Mouse (Mus musculus) cerebellum, postnatal 10 days (tissue): ENCODE measurements around the gene Loxl1.

Source experiments
- DNase-seq, 2 experiments: peaks; one replicate each; pipeline ENCODE4 v3.0.0; 2021; ENCODE audit warnings: mixed read lengths in 2 of 2

The Loxl1 gene

DNA sequence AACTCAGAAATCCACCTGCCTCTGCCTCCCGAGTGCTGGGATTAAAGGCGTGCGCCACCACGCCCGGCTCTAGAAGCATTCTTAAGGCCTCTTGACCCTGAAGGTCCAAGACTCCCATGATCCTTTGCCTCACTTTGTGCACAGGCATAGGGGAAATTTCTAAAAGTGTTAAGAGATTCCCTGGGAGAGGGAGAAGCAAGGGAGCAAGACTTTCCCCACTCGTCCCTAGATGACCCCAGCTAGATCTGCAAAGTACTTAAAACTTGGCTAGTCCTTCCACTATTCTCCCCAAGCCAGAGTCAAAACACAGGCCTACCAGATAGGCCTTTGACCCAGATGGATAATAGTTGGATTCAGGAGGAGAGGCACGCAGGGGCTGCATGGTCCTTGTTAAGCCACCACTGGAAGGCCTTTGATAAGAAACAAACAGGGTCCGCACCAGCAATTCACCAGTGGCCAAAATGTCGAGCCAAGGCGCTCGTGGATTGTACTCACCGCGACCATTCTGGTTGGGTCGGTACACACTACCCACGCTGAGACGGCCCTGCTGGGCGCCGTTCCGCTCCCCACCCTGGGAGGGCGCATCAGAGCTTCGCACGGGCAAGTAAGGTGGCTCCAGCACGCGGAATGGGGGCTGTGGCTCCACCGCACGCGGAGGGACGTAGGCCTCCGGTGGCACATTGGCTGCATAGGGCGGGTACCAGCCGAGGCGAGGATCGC lies 1.6 kb downstream of the Loxl1 start:
- DNase-seq, result peak in 1 of 2 experiments; percentile 47

DNA sequence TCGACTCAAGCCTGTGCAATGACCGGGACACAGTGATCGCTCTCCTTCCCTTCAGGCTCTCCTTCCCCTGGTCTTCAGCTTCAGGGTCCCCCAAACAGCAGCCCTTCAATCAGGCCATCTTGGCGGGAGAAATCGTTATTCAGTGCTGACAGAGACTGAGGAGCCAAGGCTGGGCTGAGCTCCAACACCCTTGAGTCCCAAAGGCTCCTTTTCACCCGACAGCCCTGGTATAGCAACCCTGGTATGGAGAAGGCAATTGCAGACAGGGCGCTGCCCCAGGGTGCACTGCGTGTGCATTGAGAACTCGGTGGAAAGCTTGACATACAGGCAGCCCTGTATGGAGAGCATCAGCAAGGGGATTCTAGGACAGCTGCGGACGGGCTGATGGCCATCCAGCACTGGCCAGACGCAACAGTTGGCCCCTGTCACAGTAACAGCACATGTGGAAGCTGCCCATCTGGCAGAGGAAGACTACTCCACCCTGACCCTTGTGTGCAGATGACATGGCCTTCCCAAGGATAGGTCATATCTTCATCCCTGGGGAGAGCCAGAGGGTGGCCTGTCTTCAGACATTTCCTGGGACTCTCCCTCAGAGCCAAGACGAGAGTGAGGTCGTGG lies 2.8 kb downstream of the Loxl1 start:
- DNase-seq, result peak in 1 of 2 experiments; percentile 49

DNA sequence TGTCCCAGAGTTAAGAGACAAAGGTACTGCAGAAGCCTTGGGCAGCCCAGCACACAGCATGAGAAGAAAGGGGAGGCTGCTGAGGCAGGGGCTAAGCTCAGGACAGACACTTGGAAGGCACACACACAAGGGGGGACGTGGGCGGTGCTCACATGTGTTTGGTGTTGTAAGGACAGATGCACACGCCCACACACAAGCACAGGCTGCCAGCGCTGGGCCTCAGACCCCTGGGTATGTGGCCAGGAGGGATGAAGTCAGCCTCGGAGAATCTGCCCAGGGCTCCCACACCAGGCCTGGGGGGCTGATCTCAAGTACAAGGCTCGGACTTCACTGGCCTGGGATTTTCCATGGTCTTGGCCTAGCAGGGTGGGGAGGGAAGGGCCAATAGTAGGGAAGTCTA lies 4.6 kb downstream of the Loxl1 start:
- DNase-seq, result peak in 1 of 2 experiments; percentile 60

DNA sequence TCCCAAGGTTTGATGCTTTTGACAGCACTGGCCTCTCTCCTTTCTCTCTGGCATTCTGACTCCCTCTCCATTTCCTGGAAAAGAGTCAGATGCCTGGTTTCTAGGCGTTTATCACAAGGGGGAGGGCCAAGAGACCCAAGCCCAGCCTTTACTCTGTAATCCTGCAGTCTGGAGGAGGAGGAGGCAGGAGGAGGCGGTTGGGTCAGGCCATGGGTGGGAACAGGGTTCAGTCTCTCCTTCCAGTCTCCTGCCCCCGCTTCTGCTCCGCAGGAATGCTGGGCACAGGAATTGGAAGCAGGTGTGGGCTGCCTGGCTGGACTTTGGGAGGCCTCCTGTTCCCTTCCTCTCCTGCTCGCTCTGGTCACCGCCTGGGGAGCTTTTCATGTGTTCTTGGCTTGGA lies 7.3 kb downstream of the Loxl1 start:
- peak in 1 of 2 experiments; percentile 25 for DNase-seq

DNA sequence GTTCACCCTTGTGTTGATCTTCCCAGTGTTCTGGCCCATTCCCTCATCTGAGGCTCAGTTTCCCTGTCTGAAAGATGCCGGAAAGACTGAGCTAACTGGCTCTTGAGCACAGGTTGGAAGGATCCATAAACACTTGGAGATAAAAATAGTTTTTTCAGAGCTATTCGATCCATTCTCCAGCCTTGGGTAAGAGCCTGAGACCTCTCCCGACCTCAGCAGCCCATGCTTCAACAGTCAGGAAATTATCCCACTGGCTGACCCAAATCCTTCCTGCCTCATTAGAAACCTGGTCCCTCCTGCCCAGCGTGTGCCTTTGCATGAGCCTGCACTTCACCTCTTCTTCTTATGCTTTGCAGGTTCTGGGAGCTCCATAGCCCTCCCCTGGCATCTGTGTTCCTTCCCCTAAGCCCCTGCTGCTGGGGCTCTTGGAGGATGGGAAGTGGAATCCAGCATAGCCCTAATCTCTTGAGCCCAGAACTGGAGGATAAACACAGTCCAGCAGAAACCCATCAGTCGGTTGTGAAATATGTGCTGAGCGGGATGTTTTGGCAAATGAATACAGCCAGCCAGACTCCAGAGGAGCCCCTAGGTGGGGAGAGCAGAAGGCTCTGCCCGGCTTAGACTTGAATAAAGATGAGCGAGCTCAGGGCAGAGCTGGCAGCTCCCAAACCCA lies 9.3 kb downstream of the Loxl1 start:
- no peak for DNase-seq

DNA sequence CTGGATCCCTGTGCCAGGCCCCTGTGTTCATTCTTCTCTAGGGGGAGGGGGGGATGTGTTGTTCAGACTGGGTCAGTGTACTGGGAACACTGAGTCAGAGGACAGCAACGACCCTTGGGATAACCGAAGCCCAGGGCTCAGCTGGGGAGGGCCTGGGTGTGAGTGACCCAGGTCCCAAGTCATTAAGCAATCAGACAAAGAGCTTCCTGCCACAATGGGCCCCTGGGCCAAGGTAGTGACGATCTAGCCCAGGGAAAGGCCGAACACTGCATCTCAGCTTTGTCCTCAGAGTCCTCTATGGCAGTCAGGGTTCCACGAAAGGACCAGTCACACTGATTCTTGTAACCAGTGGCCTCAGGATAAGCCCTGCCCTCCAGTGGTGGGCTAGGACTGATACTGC lies 9.9 kb downstream of the Loxl1 start:
- no peak for DNase-seq

DNA sequence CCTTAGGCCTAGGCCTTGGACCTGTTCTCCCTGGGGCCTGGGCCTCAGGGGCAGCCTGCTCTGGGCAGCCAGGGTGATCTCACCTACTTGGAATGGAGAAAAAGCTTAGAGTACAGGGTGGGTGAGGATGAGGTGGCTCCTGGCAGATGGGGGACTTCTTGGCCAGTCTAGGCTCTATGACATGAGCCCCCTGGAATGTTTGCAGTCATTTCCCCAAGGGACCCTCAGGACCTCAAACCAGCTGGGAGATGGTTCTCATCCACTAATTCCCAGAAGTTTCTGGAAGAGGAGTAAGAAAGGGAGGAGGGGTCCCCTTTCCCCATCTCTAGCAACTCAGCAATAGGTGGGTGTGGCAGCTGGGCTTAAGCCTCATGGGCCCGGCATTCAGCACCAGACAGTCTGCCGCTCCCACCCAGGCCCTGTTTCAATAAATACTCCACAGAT lies 13.6 kb downstream of the Loxl1 start:
- DNase-seq, result no peak

DNA sequence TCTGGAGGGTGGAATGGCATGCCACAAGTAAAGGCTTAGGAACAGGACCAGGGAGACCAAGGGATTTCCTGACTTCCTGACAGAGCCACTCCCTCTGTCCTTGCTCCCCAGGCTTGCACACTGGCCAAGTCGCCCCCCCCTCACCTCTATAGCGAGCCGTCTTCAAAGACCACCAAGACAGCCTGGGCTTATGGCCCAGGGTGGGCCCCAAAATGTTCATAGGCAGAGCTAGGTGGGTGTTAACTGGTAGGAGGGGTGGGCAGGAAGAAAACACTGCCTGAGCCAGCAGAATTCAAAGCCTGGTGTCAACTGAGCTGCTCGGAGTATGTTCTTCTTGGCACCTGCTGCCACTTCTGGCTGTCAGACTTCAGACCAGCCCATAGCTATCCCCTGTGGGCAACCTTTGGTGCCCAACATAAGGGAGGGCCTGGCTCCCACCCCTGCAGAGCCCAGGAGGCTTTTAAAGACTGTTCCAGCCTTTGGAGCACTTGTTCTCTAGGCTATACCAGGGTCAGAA lies 15.0 kb downstream of the Loxl1 start:
- peak in 1 of 2 experiments; percentile 50 for DNase-seq

DNA sequence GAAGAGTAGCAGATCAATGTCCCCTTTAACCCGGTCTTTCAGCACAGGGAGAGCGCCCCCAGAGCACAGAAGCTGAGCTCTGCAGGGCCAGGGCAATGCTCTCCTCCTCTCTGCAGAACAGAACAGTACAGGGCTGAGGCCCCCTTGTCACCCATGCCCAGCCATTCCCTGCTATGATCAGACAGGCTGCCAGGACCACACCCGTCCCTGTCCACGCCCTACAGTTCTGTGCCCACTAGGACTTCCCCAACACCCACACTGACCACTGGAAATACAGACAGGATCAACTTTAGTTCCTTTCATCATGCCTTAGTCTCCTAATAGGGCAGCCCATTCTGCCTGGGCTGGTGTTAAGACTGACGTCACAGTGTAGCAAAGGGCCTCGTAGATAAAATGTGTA lies 15.9 kb downstream of the Loxl1 start:
- no peak for DNase-seq

DNA sequence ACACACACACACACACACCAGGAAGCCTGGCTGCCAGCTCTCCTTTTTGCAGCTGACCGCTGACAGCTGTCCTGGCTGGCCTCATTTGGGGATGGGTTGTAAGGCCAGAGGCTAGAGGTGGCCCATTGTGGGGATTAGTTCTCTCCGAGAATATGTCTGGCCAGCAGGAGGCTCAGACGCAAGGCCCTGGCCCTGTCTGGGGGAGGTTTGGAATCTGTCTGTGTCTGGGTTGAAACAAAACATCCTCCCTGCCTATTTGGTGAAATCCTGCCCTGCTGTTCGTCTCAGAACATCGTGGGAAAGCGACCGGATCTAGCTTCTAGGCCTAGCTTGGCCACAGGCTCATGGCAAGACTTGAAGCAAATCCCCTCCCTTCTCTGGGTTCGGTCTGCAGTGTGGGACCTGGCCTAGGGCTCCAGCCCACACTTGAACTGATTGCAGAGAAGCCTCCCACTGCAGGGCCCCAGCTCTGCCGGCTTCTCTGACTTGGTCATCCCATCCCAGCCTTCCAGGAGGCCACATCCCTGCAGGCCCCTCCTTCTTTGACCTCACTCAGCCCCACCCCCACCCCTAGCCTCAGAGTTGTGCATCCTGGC lies 17.1 kb downstream of the Loxl1 start:
- DNase-seq, result peak in 1 of 2 experiments; percentile 52

DNA sequence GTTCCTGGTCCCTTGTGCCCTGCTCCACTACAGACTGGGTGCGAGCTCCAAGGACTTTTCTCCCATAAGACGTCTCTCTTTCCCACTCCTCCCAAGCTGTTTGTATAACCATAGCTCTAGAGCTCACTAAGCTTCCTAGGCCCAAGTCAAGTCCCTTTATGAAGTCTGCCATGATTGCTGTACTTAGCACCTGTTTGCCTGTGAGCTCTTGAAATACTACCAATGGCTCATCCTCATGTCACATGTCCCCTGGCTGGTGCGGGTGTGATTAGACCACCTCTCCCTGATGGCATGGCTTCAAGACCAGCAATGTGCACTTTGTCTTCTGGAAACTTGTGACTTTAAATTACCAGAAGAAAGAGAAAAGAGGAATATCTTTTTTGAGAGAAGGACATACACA lies 17.6 kb downstream of the Loxl1 start:
- no peak for DNase-seq

DNA sequence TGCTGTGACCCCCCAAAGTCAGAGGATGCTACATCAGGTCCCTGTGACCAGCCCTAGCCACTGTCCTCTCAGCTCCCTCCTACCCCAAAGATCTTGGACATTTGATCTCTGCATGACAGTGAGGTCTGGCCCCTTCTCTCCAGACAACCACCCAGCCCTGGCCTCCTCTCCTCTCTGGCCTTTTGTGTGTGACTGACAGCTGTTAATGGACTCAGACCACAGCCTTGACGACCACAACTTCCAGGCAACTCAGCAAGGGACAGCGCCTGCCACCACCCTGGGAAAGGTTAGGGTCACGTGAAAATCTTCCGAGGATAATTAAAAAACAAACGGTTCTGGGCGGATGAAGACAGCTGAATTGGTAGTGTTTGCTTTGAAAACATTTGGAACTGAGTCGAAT lies 18.5 kb downstream of the Loxl1 start:
- DNase-seq, result no peak

DNA sequence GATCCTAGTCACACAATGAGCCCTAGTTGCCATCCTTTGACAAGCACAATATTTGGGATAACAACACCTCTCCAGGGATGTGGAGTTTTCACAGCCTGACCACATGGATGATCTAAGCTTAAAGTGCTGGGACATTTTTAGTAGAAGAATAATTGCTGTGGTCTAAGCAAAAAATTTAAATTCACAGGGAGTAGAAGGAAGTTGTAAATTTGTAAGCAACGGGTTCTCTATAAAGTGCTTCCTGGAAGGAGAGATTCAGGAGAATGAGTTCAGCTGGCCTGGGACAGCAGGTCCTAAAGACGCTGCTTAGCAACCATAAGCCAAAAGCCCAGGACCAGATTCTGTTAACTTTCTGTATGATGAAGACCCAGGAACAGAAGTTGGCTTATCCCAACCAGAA lies 23.1 kb downstream of the Loxl1 start:
- no peak for DNase-seq

DNA sequence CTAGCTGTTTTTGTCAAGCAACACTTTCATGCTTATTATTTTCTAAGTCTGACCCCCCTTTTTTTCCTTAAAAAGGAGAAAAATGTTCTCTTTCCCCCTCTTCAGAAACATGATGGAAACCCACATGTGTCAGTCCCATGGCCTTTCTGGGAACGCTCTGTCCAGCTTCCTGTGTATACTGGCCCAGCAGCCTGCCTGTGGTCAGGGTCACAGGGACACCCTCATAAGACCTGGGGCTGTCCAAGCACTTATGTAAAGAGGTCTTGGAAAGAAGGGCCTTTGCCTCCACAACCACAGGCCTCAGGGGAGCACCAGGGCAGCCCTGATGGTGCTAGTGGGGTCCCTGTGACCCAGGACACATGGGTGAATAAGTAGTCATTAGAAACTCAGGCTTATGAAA lies 23.9 kb downstream of the Loxl1 start:
- no peak for DNase-seq

DNA sequence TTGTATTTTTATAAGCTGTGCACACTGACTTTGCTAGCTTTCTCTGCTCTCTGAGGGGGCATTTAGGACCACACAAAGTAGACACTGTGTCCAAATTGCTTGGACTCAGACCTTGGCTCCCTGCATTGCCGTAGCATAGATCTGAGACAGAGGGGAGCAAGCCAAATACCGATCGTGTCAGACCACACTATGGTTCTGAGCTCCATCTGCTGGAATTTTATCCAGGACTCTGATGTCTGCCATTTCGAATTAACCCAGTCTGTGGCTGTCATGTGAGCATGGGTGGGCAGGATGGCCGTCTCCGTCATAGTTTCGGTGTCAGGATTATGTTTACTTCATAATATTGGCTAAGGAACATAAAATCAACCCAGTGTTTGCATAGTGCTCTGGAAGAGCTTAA lies 29.6 kb downstream of the Loxl1 start:
- DNase-seq, result peak; percentile 70

DNA sequence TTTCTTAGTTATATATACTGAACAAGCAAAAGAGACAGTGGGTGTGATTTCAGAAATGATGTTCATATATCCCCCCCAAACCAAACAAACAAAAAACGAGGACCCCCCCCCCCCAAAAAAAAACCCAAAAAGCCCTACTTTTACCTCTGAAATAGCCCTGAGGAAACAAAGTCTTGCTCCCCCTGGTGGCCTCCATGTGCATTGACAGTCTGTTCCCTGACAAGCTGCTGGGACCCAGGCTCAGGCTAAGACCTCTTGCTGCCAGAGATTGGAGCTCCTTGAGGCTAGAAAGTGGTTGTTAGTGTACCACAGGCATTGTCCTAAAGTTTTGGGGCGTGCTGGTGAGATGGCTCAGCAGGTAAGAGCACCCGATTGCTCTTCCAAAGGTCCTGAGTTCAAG lies 31.4 kb downstream of the Loxl1 start:
- DNase-seq, result peak; percentile 65 to 74

DNA sequence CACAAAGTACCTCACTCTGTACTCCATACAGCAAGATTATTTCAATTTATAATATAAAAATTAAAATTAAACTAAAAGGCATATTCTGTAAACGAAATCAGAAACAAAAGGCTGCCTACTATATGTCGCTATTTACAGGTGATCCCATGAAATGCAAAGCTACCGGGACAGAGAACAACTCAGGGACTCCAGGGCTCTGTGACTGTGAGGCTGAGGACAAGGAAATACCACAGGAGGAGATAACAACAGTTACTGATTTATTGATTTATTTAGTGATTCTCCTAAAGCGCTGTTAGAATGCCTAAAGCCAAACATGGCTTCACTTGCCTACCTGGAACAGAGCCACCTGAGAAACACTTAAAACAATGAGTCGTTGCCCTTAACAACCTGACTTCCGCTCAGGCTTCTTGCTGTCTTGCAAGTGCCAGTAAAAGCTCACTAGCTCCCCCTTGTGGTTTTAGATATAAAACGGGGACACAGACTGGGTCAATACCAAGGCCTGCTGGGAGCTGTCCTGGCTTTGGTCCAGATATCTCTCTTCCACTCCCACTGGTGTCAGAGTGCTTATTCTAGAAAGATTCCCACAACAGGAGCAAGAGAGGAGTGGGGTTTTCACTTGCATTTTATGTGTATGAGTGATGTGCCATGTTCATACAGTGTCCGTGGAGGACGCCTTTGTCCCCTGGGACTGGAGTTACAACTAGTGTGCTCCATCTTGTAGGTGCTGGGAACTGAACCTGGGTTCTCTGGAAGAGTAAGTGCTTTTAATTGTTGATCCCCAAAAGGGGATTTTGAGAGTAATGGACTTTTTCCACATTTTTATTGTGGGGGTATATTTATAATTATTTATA lies 32.5 kb downstream of the Loxl1 start:
- peak; percentile 85 to 96 for DNase-seq

DNA sequence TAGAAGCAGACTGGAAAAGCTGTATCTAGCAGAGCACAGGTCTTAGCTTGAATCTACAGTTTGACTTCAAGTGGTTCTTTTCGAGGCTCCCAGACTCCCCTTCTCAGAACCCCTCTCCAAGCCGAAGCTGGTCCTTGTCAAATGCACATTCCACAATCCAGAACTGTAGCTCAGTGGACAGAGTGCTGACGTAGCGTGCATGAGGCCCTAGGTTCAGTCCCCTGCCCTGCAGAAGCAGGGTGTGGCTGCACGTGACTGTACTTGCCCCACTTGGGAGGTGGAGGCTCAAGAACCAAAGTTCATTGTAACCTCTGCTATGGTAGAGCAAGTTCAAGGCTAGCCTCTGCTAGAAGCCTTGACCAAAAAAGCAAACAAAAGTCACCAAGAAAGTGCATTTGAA lies 33.2 kb downstream of the Loxl1 start:
- no peak for DNase-seq

DNA sequence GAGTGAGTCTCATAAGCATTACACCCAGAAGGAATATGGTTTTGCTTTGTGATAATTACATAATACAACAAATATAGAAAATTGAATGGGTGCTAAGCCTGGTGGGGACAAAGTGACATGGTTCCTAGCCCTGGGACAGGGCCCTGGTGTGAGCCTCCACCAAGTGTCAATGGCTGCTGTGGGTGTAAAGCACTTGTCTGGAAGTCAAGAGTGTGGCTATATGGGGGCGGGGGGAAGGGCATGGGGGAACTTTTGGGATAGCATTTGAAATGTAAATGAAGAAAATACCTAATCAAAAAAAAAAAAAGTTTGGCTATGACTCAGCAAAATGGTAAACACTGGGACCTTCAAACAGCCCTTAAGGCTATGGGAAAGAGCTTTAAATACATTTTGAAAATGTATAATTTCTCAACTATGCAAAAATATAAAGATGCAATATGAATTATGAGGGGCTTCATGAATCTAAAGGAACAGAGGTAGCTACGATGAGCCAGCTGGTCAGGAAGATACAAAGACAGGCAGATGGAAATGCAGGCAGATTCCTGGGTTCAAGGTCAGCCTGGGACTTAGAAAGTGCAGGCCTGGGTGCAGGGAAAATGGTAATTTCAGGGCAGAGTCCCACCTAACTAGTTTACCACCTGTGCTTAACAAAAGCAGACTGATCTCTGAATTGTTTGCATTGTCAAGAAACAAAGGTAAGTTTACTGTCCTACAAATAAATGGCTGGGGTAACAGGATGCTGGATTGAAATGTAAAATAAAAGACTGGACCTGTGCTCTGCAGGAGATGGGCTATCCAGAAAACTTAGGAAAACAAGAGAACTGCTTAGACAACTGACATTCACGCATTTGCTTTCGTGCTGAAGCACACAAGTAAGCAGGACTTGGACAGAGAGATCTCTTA lies 33.9 kb downstream of the Loxl1 start:
- DNase-seq, result no peak

DNA sequence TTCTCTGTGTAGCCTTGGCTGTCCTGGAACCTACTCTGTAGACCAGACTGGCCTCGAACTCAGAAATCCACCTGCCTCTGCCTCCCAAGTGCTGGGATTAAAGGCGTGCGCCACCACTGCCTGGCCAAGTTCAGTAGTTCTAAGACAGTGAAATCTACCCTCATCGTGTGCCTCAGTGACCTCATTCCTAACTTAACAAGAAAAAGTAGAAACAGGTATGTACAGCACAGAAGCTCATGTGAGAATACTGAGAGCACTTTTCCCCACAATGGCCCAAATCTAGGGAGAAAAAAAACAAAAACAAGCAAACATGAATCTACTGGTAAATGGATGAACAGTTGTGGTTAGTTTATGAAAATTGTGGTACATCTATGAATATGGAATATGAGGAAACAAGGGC lies 34.7 kb downstream of the Loxl1 start:
- DNase-seq, result no peak

DNA sequence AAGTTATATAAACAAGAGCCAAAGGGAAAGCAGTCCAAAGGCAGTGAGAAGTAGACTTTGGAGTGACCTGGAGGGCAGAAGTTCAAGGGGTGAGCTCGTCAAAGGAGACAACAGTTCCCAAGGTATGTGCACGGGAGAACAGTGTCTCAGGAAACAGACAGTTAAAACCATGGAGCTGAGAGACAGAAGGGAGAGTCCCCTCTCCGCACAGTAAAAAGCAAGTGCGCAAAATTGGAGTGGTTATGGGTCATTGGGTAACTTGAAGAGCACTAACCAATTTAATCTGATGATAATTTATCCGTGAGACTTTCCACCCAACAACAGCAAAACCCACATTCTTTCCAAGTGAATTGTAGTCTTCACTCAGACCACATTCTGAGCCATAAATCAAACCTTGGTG lies 36.6 kb downstream of the Loxl1 start:
- DNase-seq, result no peak
